Mouse (Mus musculus) intestine, embryonic 16.5 days (tissue): Measurements from ENCODE around the gene Ggt1. TPM values are rescaled to one million over a fixed set of nuclear protein-coding genes. Genes with fewer than 3 reads are reported as not detected.

Experiments
- ATAC-seq: fragments of 200-750 bp; cut with Nextera tagmentation; 2 replicates; pipeline ENCODE4 v1.8.0; 2017; ENCODE audit warnings: moderate TSS enrichment, moderate library complexity
- H3K27ac ChIP-seq: fragments of 300-500 bp; sonication (generic); 2 replicates; pipeline ENCODE4 v1.5.1; 2014; ENCODE audit warnings: mild to moderate bottlenecking, low read length
- H3K27me3 ChIP-seq: fragments of 300-500 bp; sonication (generic); replicated peaks from 2 replicates; pipeline ENCODE4 v1.6.1; 2014; ENCODE audit warnings: low read length, control low read depth, mixed read lengths; ENCODE audit not compliant: control insufficient read depth, insufficient read depth
- H3K36me3 ChIP-seq: fragments of 300-500 bp; sonication (generic); 2 replicates; pipeline ENCODE4 v1.6.1; 2014; ENCODE audit warnings: low read length, control low read depth; ENCODE audit not compliant: control insufficient read depth, insufficient read depth
- H3K4me1 ChIP-seq: fragments of 300-500 bp; sonication (generic); 2 replicates; pipeline ENCODE4 v1.6.1; 2014; ENCODE audit warnings: low read length, control low read depth, mixed read lengths; ENCODE audit not compliant: control insufficient read depth, insufficient read depth
- H3K4me2 ChIP-seq: fragments of 300-500 bp; sonication (generic); 2 replicates; pipeline ENCODE4 v1.6.1; 2014; ENCODE audit warnings: low read depth, low read length, control low read depth
- H3K4me3 ChIP-seq: fragments of 300-500 bp; sonication (generic); 2 replicates; pipeline ENCODE4 v1.5.1; 2014; ENCODE audit warnings: mild to moderate bottlenecking, low read length
- H3K9ac ChIP-seq: fragments of 300-500 bp; sonication (generic); 2 replicates; pipeline ENCODE4 v1.6.1; 2014; ENCODE audit warnings: low read depth, low read length
- H3K9me3 ChIP-seq: fragments of 300-500 bp; sonication (generic); 2 replicates; pipeline ENCODE4 v1.6.1; 2016; ENCODE audit warnings: low read length, control low read depth; ENCODE audit not compliant: control insufficient read depth
- WGBS: fragments of 180-500 bp; shearing (Covaris S2); extraction: QIAGEN DNeasy Blood & Tissue Kit; methylation state at CpG from one replicate; pipeline ENCODE4 v1.1.7; 2014; 5-methylcytosine and 5-hydroxymethylcytosine counted together
- polyA plus RNA-seq: library from polyadenylated mRNA; unstranded; fragments of >200 nt; fragmentation: Nextera tagmentation; extraction: Ambion mirVana; gene quantifications from 2 replicates; pipeline ENCODE4 v1.2.1, GENCODE M21; 2015

Ggt1 gene
- polyA plus RNA-seq, 1 experiment from 2014 or later: 115 TPM

GRCm38 (mm10) chr10:75573965-75574364, 12.6 kb downstream of the Ggt1 start:
- Histone ChIP-seq H3K9ac (no peak overlapping the region), H3K4me1 (peaks cover 11% of the 10 kb centered on the region; the same call in 1 of the 2 replicates), H3K27me3 (no peaks in the 10 kb centered on the region), H3K27ac (no peak overlapping the region), H3K9me3 (no peaks in the 10 kb centered on the region), H3K4me3 (no peak overlapping the region), H3K36me3 (no peaks in the 10 kb centered on the region), H3K4me2 (no peak overlapping the region)
- WGBS: 85% methylated on average over 9 of the region's 9 CpGs
- ATAC-seq: no peak

GRCm38 (mm10) chr10:75579129-75579528, 17.7 kb downstream of the Ggt1 start:
- no peak for ATAC-seq
- Histone ChIP-seq H3K27me3 (no peaks in the 10 kb centered on the region), H3K4me2 (no peak overlapping the region), H3K27ac (no peak overlapping the region), H3K9me3 (no peaks in the 10 kb centered on the region), H3K4me1 (no peaks in the 10 kb centered on the region), H3K4me3 (no peak overlapping the region), H3K9ac (no peak overlapping the region), H3K36me3 (no peaks in the 10 kb centered on the region)
- 87% methylated on average over 6 of the region's 6 CpGs for WGBS

GRCm38 (mm10) chr10:75585876-75586552, 24.6 kb downstream of the Ggt1 start:
- Histone ChIP-seq H3K9me3 (no peaks in the 10 kb centered on the region), H3K36me3 (no peaks in the 10 kb centered on the region), H3K27ac (no peak overlapping the region), H3K4me1 (peaks cover 16% of the 10 kb centered on the region), H3K4me3 (no peak overlapping the region), H3K9ac (no peak overlapping the region), H3K27me3 (no peaks in the 10 kb centered on the region), H3K4me2 (no peak overlapping the region)
- ATAC-seq: peak; percentile 49
- WGBS: 16% methylated on average over 20 of the region's 20 CpGs

- Histone ChIP-seq H3K4me1 (peaks cover 16% of the 10 kb centered on the region), H3K9ac (no peak overlapping the region), H3K9me3 (no peaks in the 10 kb centered on the region), H3K27me3 (no peaks in the 10 kb centered on the region), H3K27ac (no peak overlapping the region), H3K36me3 (no peaks in the 10 kb centered on the region), H3K4me2 (no peak overlapping the region), H3K4me3 (no peak overlapping the region)
- 88% methylated on average over 1 of the region's 1 CpGs for WGBS
- ATAC-seq: no peak
Measured at GRCm38 (mm10) chr10:75586553-75586879, 25.1 kb downstream of the Ggt1 start.

GRCm38 (mm10) chr10:75587781-75588180, 26.4 kb downstream of the Ggt1 start:
- no peaks in the 10 kb centered on the region for H3K27me3 ChIP-seq
- no peak overlapping the region for H3K9ac ChIP-seq
- no peaks in the 10 kb centered on the region for H3K9me3 ChIP-seq
- H3K4me1 ChIP-seq: peaks cover 24% of the 10 kb centered on the region
- ATAC-seq: no peak
- WGBS: 77% methylated on average over 4 of the region's 4 CpGs
- H3K36me3 ChIP-seq: no peaks in the 10 kb centered on the region
- no peak overlapping the region for H3K4me3 ChIP-seq
- H3K4me2 ChIP-seq: no peak overlapping the region
- H3K27ac ChIP-seq: no peak overlapping the region

GRCm38 (mm10) chr10:75588336-75588735, 26.9 kb downstream of the Ggt1 start:
- Histone ChIP-seq H3K4me2 (no peak overlapping the region), H3K4me1 (peaks cover 25% of the 10 kb centered on the region), H3K9ac (no peak overlapping the region), H3K27ac (0 out of 2 replicates have a peak overlapping the region, but pooled peaks have one; percentile 2), H3K36me3 (no peaks in the 10 kb centered on the region), H3K4me3 (no peak overlapping the region), H3K9me3 (no peaks in the 10 kb centered on the region), H3K27me3 (no peaks in the 10 kb centered on the region)
- WGBS: 52% methylated on average over 5 of the region's 5 CpGs
- no peak for ATAC-seq

GRCm38 (mm10) chr10:75589129-75589528, 27.7 kb downstream of the Ggt1 start, which contains the start of gene Ggt5:
TSS of gene Ggt5 (plus strand) at chr10:75589340.
- Histone ChIP-seq H3K4me1 (peaks cover 25% of the 10 kb centered on the region), H3K36me3 (no peaks in the 10 kb centered on the region), H3K9ac (peak within 1 kb of the TSS; percentile 64), H3K9me3 (no peaks in the 10 kb centered on the region), H3K27ac (peak within 1 kb of the TSS; percentile 64), H3K4me2 (peak within 1 kb of the TSS; percentile 54), H3K4me3 (peak within 1 kb of the TSS; percentile 39), H3K27me3 (no peaks in the 10 kb centered on the region)
- WGBS: 18% methylated on average over 5 of the region's 5 CpGs
- ATAC-seq: peak; percentile 45; the same call in 1 of the 2 replicates

- WGBS: 54% methylated on average over 16 of the region's 16 CpGs
- Histone ChIP-seq H3K9me3 (no peaks in the 10 kb centered on the region), H3K36me3 (no peaks in the 10 kb centered on the region), H3K27ac (peak overlapping the region; percentile 64), H3K9ac (peak overlapping the region; percentile 64), H3K4me1 (peaks cover 25% of the 10 kb centered on the region), H3K4me3 (peak overlapping the region; percentile 39), H3K4me2 (peak overlapping the region; percentile 54), H3K27me3 (no peaks in the 10 kb centered on the region)
- 0 out of 2 replicates have a peak, but pooled peaks have one; percentile 17 for ATAC-seq
Measured at GRCm38 (mm10) chr10:75589651-75590050, 28.2 kb downstream of the Ggt1 start.

- peak; percentile 36; the same call in 1 of the 2 replicates for ATAC-seq
- peak overlapping the region; percentile 8; the same call in 1 of the 2 replicates for H3K9ac ChIP-seq
- no peaks in the 10 kb centered on the region for H3K9me3 ChIP-seq
- no peaks in the 10 kb centered on the region for H3K27me3 ChIP-seq
- WGBS: 66% methylated on average over 12 of the region's 12 CpGs
- peaks cover 25% of the 10 kb centered on the region for H3K4me1 ChIP-seq
- peak overlapping the region; percentile 26; the same call in 1 of the 2 replicates for H3K4me2 ChIP-seq
- H3K27ac ChIP-seq: peak overlapping the region; percentile 59
- no peaks in the 10 kb centered on the region for H3K36me3 ChIP-seq
- no peak overlapping the region for H3K4me3 ChIP-seq
Measured at GRCm38 (mm10) chr10:75591211-75591894, 29.9 kb downstream of the Ggt1 start.
